ENCODE assay signal across 28 mouse cellular contexts in the genomic region with DNA sequence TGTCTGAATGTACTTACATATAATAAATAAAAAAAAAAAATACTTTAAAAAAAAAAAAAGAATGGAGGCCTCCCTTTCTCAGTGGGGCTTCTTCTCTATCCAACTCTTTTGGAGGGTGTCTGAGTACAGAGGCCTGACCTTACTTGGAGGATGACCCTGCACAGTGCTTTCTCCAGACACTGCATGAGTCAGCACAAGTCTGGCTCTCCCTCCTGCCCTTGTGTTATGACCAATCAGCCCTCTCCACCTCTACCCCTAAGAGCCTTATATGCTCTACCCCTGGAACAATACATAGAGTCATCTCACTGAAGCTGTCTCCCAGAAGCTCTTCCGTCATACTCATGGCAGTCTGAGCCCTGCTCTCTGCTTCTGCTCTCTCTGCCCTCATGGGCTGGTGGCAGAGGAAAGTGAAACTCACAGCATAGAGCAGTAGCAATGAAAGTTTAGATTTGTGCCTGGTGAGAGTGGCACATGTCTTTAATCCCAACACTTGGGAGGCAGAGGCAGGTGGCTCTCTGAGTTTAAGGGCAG. TPM values are rescaled to one million over a fixed set of nuclear protein-coding genes. Genes with fewer than 3 reads are reported as not detected.
DNase-seq lines count a peak whose midpoint lies in the region; ATAC-seq and TF ChIP-seq lines count a peak whose summit lies in the region.
"Had no signal": no experiment of that assay in that cellular context is flagged by ENCODE, and none has a peak within 500 bp of the region (broad histone marks: within the 10 kb centered on the region; RNA-seq: fewer than 3 reads in every experiment).

No protein-coding gene starts in this region.

- peak overlapping the region; percentile 12; the same call in 1 of the 2 replicates for H3K27ac ChIP-seq in bone marrow macrophage, adult 2 months (ENCODE audit: insufficient read depth, low read depth, low read length)
- H3K27ac ChIP-seq: embryonic facial prominence, embryonic 15.5 days; forebrain, embryonic 15.5 days; heart, adult 2 months; heart, embryonic 15.5 days; hindbrain, embryonic 15.5 days; intestine, embryonic 15.5 days; limb, embryonic 10.5 days; midbrain, embryonic 15.5 days; neural tube, embryonic 13.5 days; stomach, embryonic 15.5 days had no signal

- H3K4me1 ChIP-seq in bone marrow macrophage, adult 2 months (ENCODE audit: control insufficient read depth, insufficient read depth, low read length), result peaks cover 23% of the 10 kb centered on the region
- H3K4me1 ChIP-seq: embryonic facial prominence, embryonic 15.5 days; forebrain, embryonic 15.5 days; heart, embryonic 15.5 days; hindbrain, embryonic 15.5 days; intestine, embryonic 15.5 days; limb, embryonic 10.5 days; midbrain, embryonic 15.5 days; neural tube, embryonic 13.5 days; stomach, embryonic 15.5 days had no signal

- peak; percentile 58 for ATAC-seq in megakaryocyte progenitor cell, adult 5-6 weeks (replicated peaks; ENCODE audit: poor library complexity)
- no peak for ATAC-seq in frontal cortex, adult (ENCODE audit: low TSS enrichment)
- ATAC-seq in inflammation-experienced regulatory T-cells, adult 6 months, result no peak
- ATAC-seq: CD4-positive, CD25-positive, alpha-beta regulatory T cell, adult 4 months; forebrain, embryonic 15.5 days; intestine, embryonic 15.5 days; midbrain, embryonic 15.5 days; Patski had no signal

- no peak for TF ChIP-seq CTCF in bone marrow macrophage, adult 2 months (IDR thresholded peaks at IDR 0.05; ENCODE audit: low read depth, low read length)

- no peak overlapping the region for H3K4me3 ChIP-seq in bone marrow macrophage, adult 2 months (ENCODE audit: insufficient read depth, low read length)
- H3K4me3 ChIP-seq: embryonic facial prominence, embryonic 15.5 days; forebrain, embryonic 15.5 days; heart, adult 2 months; heart, embryonic 15.5 days; hindbrain, embryonic 15.5 days; intestine, embryonic 15.5 days; limb, embryonic 10.5 days; midbrain, embryonic 15.5 days; neural tube, embryonic 13.5 days; stomach, embryonic 15.5 days had no signal

- peak; percentile 76 for DNase-seq in 416B (ENCODE audit: low read depth)
- peak; percentile 63 for DNase-seq in adrenal gland, adult 2 months
- no peak for DNase-seq in ovary, postnatal 14 days (ENCODE audit: low spot score)
- DNase-seq: cerebellum, adult 2 months; gastrocnemius, postnatal 14 days; heart, adult 2 months; heart, postnatal 4 days; kidney, adult 8-10 months; kidney, postnatal 10 days; lung, adult 2 months; lung, postnatal 14 days; right cerebral cortex, postnatal 4 days; thymus, postnatal 25 days had no signal

- no peak for TF ChIP-seq POLR2A in bone marrow macrophage, adult 2 months (IDR thresholded peaks at IDR 0.05; ENCODE audit: borderline replicate concordance, low read depth, low read length)

RNA-seq across cellular contexts. Expression of a gene that starts 22.8 kb away (rescaled TPM):
- 10 to 100 TPM; 28.6 to 36.4 TPM for total RNA-seq in adrenal gland, adult 2 months (2021)
- 9.2 and 11.0 TPM in 2 replicates for polyA plus RNA-seq in adrenal gland, adult 2 months (2012; rRNA removed)
- 5.8 and 7.2 TPM in 2 replicates for polyA plus RNA-seq in bone marrow macrophage, adult 2 months (2012; ENCODE audit: insufficient read depth, insufficient read length, missing spikeins)
- 11.5 and 12.8 TPM in 2 replicates for total RNA-seq in megakaryocyte progenitor cell, adult 5-6 weeks (2015)
- total RNA-seq in megakaryocyte progenitor cell, adult 5-6 weeks (2017), result 16.4 and 17.2 TPM in 2 replicates
- polyA plus RNA-seq in inflammation-experienced regulatory T-cells, adult 6 months (2017; shearing (Covaris generic)), result 10 to 100 TPM; 11.6 to 16.3 (median 12.3) TPM

RNA-seq across cellular contexts. Expression of a gene that starts 59.2 kb away (rescaled TPM):
- 100 to 1,000 TPM; 728 to 830 TPM for total RNA-seq in adrenal gland, adult 2 months (2021)
- polyA plus RNA-seq in adrenal gland, adult 2 months (2012; rRNA removed), result 12.6 and 17.1 TPM in 2 replicates
- polyA plus RNA-seq in bone marrow macrophage, adult 2 months (2012; ENCODE audit: insufficient read depth, insufficient read length, missing spikeins), result 1,248 and 1,390 TPM in 2 replicates
- total RNA-seq in megakaryocyte progenitor cell, adult 5-6 weeks (2015), result 3,851 and 3,962 TPM in 2 replicates
- total RNA-seq in megakaryocyte progenitor cell, adult 5-6 weeks (2017), result 6,854 and 7,683 TPM in 2 replicates
- polyA plus RNA-seq in inflammation-experienced regulatory T-cells, adult 6 months (2017; shearing (Covaris generic)), result 1,000 to 10,000 TPM; 2,732 to 4,785 (median 2,853) TPM

Comparison
In these comparisons a context has a peak if more than half of its experiments do, and no peak if none do; other contexts are left out.
1. RNA of a gene that starts 59.2 kb away (polyA plus RNA-seq): 2,732 to 4,785 TPM in inflammation-experienced regulatory T-cells, adult 6 months and 1,248 to 1,390 TPM in bone marrow macrophage, adult 2 months; 12.6 to 17.1 TPM in adrenal gland, adult 2 months; every median in the first group is over 10 times any median in the second.